Mouse (Mus musculus): ENCODE results near the gene Sart3. TPM values are rescaled to one million over a fixed set of nuclear protein-coding genes. Genes with fewer than 3 reads are reported as not detected.

Gene Sart3
- polyA plus RNA-seq, 1 experiment from 2014 or later, result 25.9 TPM

DNA sequence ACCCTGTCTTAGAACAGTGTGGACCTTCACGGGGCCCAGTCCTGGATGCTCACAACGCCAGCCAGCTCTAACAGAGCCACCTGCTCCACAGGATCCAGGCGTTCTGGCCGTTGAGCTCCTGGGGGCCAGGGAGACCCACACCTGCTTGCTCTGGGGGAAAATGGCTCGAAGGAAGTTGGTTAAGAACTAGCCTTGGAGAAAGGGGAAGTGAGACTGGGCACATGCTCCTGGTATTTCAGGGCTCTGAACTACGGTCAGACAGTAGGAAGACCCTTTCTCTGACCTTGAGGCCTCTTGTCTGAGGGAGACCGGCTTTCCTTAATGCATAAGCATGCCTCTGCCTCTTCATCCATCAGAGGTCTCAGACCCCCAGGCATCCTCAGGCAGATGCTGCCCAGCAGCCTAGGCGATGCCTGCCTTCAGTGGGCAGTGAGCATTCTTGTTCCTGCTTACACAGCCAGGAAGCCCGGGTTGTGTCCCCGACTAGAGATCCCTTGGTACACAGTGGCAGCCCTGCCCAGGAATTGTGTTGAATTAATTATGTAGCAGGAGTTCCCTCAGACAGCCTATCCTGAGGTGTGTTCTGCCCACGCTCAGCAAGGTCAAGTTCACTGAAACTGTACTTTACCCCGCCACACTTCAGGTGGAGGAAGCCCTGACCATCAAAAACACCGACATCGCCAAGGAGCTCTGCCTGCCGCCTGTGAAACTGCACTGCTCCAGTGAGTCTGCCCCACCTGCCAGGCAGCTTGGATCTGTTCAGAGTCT, 4.0 kb upstream of the Sart3 start:
- Histone ChIP-seq H3K4me2 (ENCODE audit: low read length) (no peak overlapping the region), H3K4me1 (ENCODE audit: control insufficient read depth in 2 of 2, insufficient read depth in 2 of 2, low read length in 2 of 2) (peaks cover 0 to 8% of the 10 kb centered on the region in 2 experiments; a peak in 2 of 4 replicates), H3K4me3 (ENCODE audit: control insufficient read depth in 1 of 2, insufficient read depth in 1 of 2, low read depth in 1 of 2, low read length in 2 of 2) (no peak overlapping the region), H3K9me3 (ENCODE audit: control insufficient read depth, low read length) (no peaks in the 10 kb centered on the region), H3K27me3 (ENCODE audit: control insufficient read depth, insufficient read depth, low read length) (no peaks in the 10 kb centered on the region), H3K9ac (ENCODE audit: low read length) (no peak overlapping the region), H3K36me3 (ENCODE audit: control insufficient read depth, insufficient read depth, low read length) (peaks cover 44% of the 10 kb centered on the region), H3K27ac (replicated peaks in 1 of 2; ENCODE audit: control insufficient read depth in 1 of 2, insufficient read depth in 1 of 2, low read depth in 2 of 2, low read length in 2 of 2) (no peak overlapping the region)
- no peak for ATAC-seq (ENCODE audit: insufficient number of reproducible peaks, insufficient read depth, low FRiP score, low read depth)
- WGBS, result 90% methylated on average over 15 of the region's 15 CpGs

DNA sequence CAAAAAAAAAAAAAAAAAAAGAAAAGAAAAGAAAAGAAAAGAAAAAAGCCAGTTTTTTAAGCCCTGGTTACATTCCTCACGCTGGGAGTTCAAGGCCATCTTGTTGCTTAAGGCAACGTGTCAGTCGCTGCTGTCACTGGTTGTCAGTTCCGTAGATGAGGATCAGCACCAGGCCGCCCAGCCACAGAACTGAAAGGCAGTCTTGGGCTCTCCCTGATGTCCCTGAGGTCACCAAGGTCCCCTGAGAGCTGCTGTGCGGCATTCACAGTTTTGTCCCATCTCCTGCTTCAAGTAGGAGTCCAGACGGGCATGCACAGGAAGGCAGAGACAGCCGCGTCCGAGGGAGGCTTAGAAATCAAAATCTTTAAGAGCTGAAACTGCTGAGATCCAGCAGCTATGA, 3.3 kb upstream of the Sart3 start:
- no peak overlapping the region for H3K9ac ChIP-seq (ENCODE audit: low read length)
- H3K36me3 ChIP-seq (ENCODE audit: control insufficient read depth, insufficient read depth, low read length), result peaks cover 44% of the 10 kb centered on the region
- WGBS, result 92% methylated on average over 10 of the region's 10 CpGs
- H3K27me3 ChIP-seq (ENCODE audit: control insufficient read depth, insufficient read depth, low read length), result no peaks in the 10 kb centered on the region
- no peak overlapping the region for H3K4me2 ChIP-seq (ENCODE audit: low read length)
- H3K4me1 ChIP-seq (ENCODE audit: control insufficient read depth in 2 of 2, insufficient read depth in 2 of 2, low read length in 2 of 2), result peaks cover under 1 to 10% of the 10 kb centered on the region in 2 experiments
- no peak for ATAC-seq (ENCODE audit: insufficient number of reproducible peaks, insufficient read depth, low FRiP score, low read depth)
- no peaks in the 10 kb centered on the region for H3K9me3 ChIP-seq (ENCODE audit: control insufficient read depth, low read length)
- H3K27ac ChIP-seq (replicated peaks in 1 of 2; ENCODE audit: control insufficient read depth in 1 of 2, insufficient read depth in 1 of 2, low read depth in 2 of 2, low read length in 2 of 2), result no peak overlapping the region
- no peak overlapping the region for H3K4me3 ChIP-seq (ENCODE audit: control insufficient read depth in 1 of 2, insufficient read depth in 1 of 2, low read depth in 1 of 2, low read length in 2 of 2)

DNA sequence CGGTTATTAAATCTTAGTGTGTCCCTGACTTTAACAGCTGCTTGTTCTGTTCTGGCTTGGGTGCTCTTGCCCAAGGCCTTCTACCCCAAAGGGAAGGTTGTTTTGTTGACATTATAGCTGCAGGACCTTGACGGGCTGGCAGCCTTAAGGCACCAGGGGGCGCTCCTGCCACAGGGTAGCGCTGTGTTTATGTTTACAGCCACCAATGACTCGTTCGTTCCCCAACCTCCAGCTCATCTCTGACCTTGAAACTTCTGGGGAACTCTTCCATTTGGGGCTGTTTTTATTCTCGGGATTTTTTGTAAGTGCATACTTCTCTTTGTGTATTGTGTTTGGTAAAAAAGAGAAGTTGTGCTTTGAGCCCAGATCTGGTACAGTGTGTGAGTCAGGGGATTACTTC, 1.4 kb upstream of the Sart3 start:
- peak overlapping the region; percentile 66 to 96 for H3K4me3 ChIP-seq (ENCODE audit: control insufficient read depth in 1 of 2, insufficient read depth in 1 of 2, low read depth in 1 of 2, low read length in 2 of 2)
- no peaks in the 10 kb centered on the region for H3K27me3 ChIP-seq (ENCODE audit: control insufficient read depth, insufficient read depth, low read length)
- H3K4me2 ChIP-seq (ENCODE audit: low read length), result peak overlapping the region; percentile 95
- ATAC-seq (ENCODE audit: insufficient number of reproducible peaks, insufficient read depth, low FRiP score, low read depth), result no peak
- peaks cover 46% of the 10 kb centered on the region for H3K36me3 ChIP-seq (ENCODE audit: control insufficient read depth, insufficient read depth, low read length)
- no peak overlapping the region; a peak in 1 of 4 replicates for H3K27ac ChIP-seq (replicated peaks in 1 of 2; ENCODE audit: control insufficient read depth in 1 of 2, insufficient read depth in 1 of 2, low read depth in 2 of 2, low read length in 2 of 2)
- H3K4me1 ChIP-seq (ENCODE audit: control insufficient read depth in 2 of 2, insufficient read depth in 2 of 2, low read length in 2 of 2), result peaks cover 6 to 21% of the 10 kb centered on the region in 2 experiments
- under 1% methylated on average over 7 of the region's 7 CpGs for WGBS
- no peaks in the 10 kb centered on the region for H3K9me3 ChIP-seq (ENCODE audit: control insufficient read depth, low read length)
- H3K9ac ChIP-seq (ENCODE audit: low read length), result peak overlapping the region; percentile 83; the same call in 1 of the 2 replicates

DNA sequence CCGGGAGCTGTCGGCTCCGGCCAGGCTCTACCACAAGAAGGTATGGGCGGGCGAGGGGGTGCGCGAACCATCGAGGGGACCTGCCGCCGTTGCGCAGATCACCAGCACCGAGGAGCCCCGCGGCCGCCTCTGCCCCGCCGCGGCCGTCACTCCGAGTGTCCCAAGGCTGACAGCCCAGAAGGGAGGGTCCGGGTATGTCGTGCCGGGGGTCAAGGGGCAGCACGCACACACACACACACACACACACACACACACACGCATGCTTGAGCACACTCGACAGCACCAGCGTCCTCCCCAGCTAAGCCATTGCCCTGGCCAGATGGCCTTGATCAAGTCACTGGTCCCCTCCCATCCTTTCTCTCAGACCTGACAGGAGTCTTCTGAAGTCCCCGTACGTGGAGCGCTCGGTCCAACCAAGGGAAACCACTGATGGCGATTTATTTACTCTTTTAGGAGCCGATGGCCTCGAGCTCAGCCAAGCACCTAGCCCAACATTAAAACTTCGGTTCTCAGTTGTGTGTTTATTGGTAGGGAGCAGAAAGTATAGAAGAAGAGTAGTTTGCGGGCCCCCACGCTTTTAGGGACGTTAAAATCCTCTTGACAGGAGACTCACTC, 702 bp upstream of the Sart3 start:
- Histone ChIP-seq H3K27ac (replicated peaks in 1 of 2; ENCODE audit: control insufficient read depth in 1 of 2, insufficient read depth in 1 of 2, low read depth in 2 of 2, low read length in 2 of 2) (peak overlapping the region in 1 of 2 experiments; percentile 98; a peak in 2 of 4 replicates), H3K4me2 (ENCODE audit: low read length) (peak overlapping the region; percentile 95), H3K4me1 (ENCODE audit: control insufficient read depth in 2 of 2, insufficient read depth in 2 of 2, low read length in 2 of 2) (peaks cover 6 to 21% of the 10 kb centered on the region in 2 experiments), H3K9ac (ENCODE audit: low read length) (peak overlapping the region; percentile 83), H3K36me3 (ENCODE audit: control insufficient read depth, insufficient read depth, low read length) (peaks cover 46% of the 10 kb centered on the region), H3K9me3 (ENCODE audit: control insufficient read depth, low read length) (no peaks in the 10 kb centered on the region), H3K27me3 (ENCODE audit: control insufficient read depth, insufficient read depth, low read length) (no peaks in the 10 kb centered on the region), H3K4me3 (ENCODE audit: control insufficient read depth in 1 of 2, insufficient read depth in 1 of 2, low read depth in 1 of 2, low read length in 2 of 2) (peak overlapping the region; percentile 66 to 96)
- WGBS, result under 1% methylated on average over 35 of the region's 38 CpGs
- ATAC-seq (ENCODE audit: insufficient number of reproducible peaks, insufficient read depth, low FRiP score, low read depth), result peak; percentile 23; the same call in 1 of the 2 replicates

DNA sequence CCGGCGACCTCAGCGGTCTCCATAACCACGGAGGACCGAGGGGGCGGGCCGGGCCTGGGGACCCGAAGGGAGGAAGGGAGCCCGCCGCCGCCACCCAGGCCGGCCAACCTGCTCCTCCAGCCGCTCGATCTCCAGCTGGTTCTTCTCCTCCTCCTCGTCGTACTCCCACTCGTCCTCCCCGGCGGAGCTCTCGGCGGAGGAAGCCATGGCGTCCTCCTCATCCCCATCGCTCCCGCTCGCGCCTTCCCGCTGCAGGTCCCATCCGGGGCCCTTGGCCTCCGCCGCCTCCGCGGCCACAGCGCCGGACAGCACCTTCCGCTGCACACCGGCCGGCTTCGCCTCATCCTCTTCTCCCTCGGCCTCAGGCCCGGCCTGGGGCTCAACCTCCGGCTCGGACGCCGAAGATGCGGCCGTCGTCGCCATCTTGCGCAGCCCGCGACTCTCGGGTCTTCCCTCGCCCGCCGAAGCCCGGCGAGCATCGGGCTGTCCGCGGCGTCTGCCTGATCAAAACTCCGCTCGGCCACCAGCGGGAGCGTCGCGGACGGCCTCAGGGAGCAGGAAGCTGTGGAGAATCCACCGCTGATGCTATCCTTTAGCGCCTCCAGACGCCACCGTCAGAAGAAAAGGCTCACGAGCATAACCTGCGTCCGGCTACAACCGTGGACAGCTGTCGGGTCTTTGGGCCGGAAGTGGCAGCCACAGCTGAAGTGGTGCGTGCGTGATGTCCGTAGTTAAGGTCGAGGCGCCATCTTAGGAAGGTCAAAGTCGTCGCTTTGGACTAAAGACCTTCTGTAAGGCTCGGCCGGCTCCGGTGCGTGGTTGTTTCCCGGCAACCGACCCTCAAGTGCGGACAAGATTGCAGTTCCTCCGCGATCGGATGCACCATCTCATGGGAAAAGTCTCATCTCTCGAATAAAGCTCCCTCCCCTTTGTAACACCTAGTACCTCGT, 822 bp downstream of the Sart3 start:
- H3K4me3 ChIP-seq (ENCODE audit: control insufficient read depth in 1 of 2, insufficient read depth in 1 of 2, low read depth in 1 of 2, low read length in 2 of 2), result peak overlapping the region; percentile 66 to 96
- H3K9ac ChIP-seq (ENCODE audit: low read length), result peak overlapping the region; percentile 93
- H3K36me3 ChIP-seq (ENCODE audit: control insufficient read depth, insufficient read depth, low read length), result peaks cover 52% of the 10 kb centered on the region
- H3K4me1 ChIP-seq (ENCODE audit: control insufficient read depth in 2 of 2, insufficient read depth in 2 of 2, low read length in 2 of 2), result peaks cover 6 to 21% of the 10 kb centered on the region in 2 experiments
- no peaks in the 10 kb centered on the region for H3K27me3 ChIP-seq (ENCODE audit: control insufficient read depth, insufficient read depth, low read length)
- H3K4me2 ChIP-seq (ENCODE audit: low read length), result peak overlapping the region; percentile 95
- peak; percentile 75 for ATAC-seq (ENCODE audit: insufficient number of reproducible peaks, insufficient read depth, low FRiP score, low read depth)
- H3K9me3 ChIP-seq (ENCODE audit: control insufficient read depth, low read length), result no peaks in the 10 kb centered on the region
- H3K27ac ChIP-seq (replicated peaks in 1 of 2; ENCODE audit: control insufficient read depth in 1 of 2, insufficient read depth in 1 of 2, low read depth in 2 of 2, low read length in 2 of 2), result peak overlapping the region; percentile 96 to 98
- under 1% methylated on average over 83 of the region's 97 CpGs for WGBS

DNA sequence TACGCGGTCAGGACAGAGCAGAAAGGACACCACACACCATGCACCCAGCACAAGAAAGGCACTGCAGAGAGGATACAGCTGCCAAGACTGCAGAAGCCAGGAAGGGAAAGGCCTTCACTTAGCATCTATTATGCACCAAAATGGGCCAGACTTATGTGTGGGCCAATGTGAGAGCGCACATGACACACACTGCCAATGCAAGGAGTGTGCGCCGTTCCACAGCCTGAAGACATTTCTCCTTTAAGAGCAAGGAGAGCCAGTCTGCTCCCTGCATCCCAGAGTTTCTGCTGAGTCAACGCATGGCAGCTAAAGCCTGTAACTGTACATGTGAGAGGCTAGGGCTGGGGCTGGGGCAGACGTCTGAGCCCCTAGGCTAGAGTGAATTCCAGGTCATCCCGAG, 3.5 kb downstream of the Sart3 start:
- Histone ChIP-seq H3K27ac (replicated peaks in 1 of 2; ENCODE audit: control insufficient read depth in 1 of 2, insufficient read depth in 1 of 2, low read depth in 2 of 2, low read length in 2 of 2) (no peak overlapping the region), H3K4me2 (ENCODE audit: low read length) (no peak overlapping the region), H3K27me3 (ENCODE audit: control insufficient read depth, insufficient read depth, low read length) (no peaks in the 10 kb centered on the region), H3K9ac (ENCODE audit: low read length) (no peak overlapping the region), H3K36me3 (ENCODE audit: control insufficient read depth, insufficient read depth, low read length) (peaks cover 40% of the 10 kb centered on the region), H3K4me3 (ENCODE audit: control insufficient read depth in 1 of 2, insufficient read depth in 1 of 2, low read depth in 1 of 2, low read length in 2 of 2) (no peak overlapping the region), H3K9me3 (ENCODE audit: control insufficient read depth, low read length) (no peaks in the 10 kb centered on the region), H3K4me1 (ENCODE audit: control insufficient read depth in 2 of 2, insufficient read depth in 2 of 2, low read length in 2 of 2) (peaks cover 6 to 25% of the 10 kb centered on the region in 2 experiments)
- 91% methylated on average over 8 of the region's 8 CpGs for WGBS
- ATAC-seq (ENCODE audit: insufficient number of reproducible peaks, insufficient read depth, low FRiP score, low read depth), result no peak

All from heart, embryonic 14.5 days (tissue).